Mouse (Mus musculus) E14TG2a.4 (cell line): Measurements from ENCODE around the gene Tmem45a.

Source experiments
- CTCF ChIP-seq: conservative IDR thresholded peaks from 2 replicates; pipeline ENCODE4 v1.5.1; 2014; ENCODE audit warnings: low read length
- POU5F1 ChIP-seq: IDR thresholded peaks from 2 replicates; pipeline ENCODE4 v1.6.1; 2014; ENCODE audit warnings: low read length, borderline replicate concordance

- TF ChIP-seq CTCF (no peak), POU5F1 (no peak)
These were observed 17.6 kb downstream of the Tmem45a start for GRCm38 (mm10) chr16:56868361-56868760.
